Mouse (Mus musculus): ENCODE results near the gene Sertad2.

GRCm38 (mm10) chr11:20608442-20608841, 65.4 kb downstream of the Sertad2 start:
- TF ChIP-seq CTCF (IDR thresholded peaks at IDR 0.05; ENCODE audit: low read depth) (no peak), EP300 (IDR thresholded peaks at IDR 0.05; ENCODE audit: low read depth) (no peak)
